Mouse (Mus musculus) hindbrain, embryonic 14.5 days (tissue): ENCODE data around the gene Rasgrp1. TPM values are rescaled to one million over a fixed set of nuclear protein-coding genes. Genes with fewer than 3 reads are reported as not detected.

Source experiments
- ATAC-seq: fragments of 200-750 bp; cut with Nextera tagmentation; 2 replicates; pipeline ENCODE4 v1.8.0; 2017; ENCODE audit warnings: moderate number of reproducible peaks, mild to moderate bottlenecking, moderate TSS enrichment, moderate library complexity; ENCODE audit not compliant: low FRiP score
- DNase-seq: peaks from one replicate; pipeline ENCODE4 v3.0.0-alpha.2; 2015; ENCODE audit warnings: low spot score
- H3K27ac ChIP-seq: fragments of 300-500 bp; sonication (generic); 2 replicates; pipeline ENCODE4 v1.5.1; 2014; ENCODE audit warnings: mild to moderate bottlenecking, moderate library complexity
- H3K27me3 ChIP-seq: fragments of 300-500 bp; sonication (generic); 2 replicates; pipeline ENCODE4 v1.6.1; 2014; ENCODE audit warnings: mild to moderate bottlenecking, low read length, mixed read lengths; ENCODE audit not compliant: control insufficient read depth, insufficient read depth
- H3K36me3 ChIP-seq: fragments of 300-500 bp; sonication (generic); replicated peaks from 2 replicates; pipeline ENCODE4 v1.6.1; 2014; ENCODE audit not compliant: control insufficient read depth, insufficient read depth
- H3K4me1 ChIP-seq: fragments of 300-500 bp; sonication (generic); replicated peaks from 2 replicates; pipeline ENCODE4 v1.6.1; 2014; ENCODE audit warnings: antibody characterized with exemption, low read length, mixed read lengths; ENCODE audit not compliant: control insufficient read depth, insufficient read depth
- H3K4me2 ChIP-seq: fragments of 300-500 bp; sonication (generic); replicated peaks from 2 replicates; pipeline ENCODE4 v1.6.1; 2014; ENCODE audit warnings: mild to moderate bottlenecking, moderate library complexity
- H3K4me3 ChIP-seq: fragments of 300-500 bp; sonication (generic); replicated peaks from 2 replicates; pipeline ENCODE4 v1.5.1; 2014; ENCODE audit warnings: mild to moderate bottlenecking, low read length
- H3K9ac ChIP-seq: fragments of 300-500 bp; sonication (generic); 2 replicates; pipeline ENCODE4 v1.6.1; 2014
- H3K9me3 ChIP-seq: fragments of 300-500 bp; sonication (generic); 2 replicates; pipeline ENCODE4 v1.6.1; 2016; ENCODE audit warnings: low read length; ENCODE audit not compliant: control insufficient read depth
- whole genome bisulfite sequencing: fragments of 180-500 bp; shearing (Covaris S2); extraction: QIAGEN DNeasy Blood & Tissue Kit; methylation state at CpG from one replicate; pipeline ENCODE4 v1.1.7; 2014; 5-methylcytosine and 5-hydroxymethylcytosine counted together
- polyA plus RNA-seq: library from polyadenylated mRNA; unstranded; fragments of >200 nt; fragmentation: Nextera tagmentation; extraction: Ambion mirVana; gene quantifications from 2 replicates; pipeline ENCODE4 v1.2.1, GENCODE M21; 2014

Rasgrp1 gene
- polyA plus RNA-seq: 2.3 and 2.6 TPM in 2 replicates

GRCm38 (mm10) chr2:117342547-117343239 is at the start of gene Rasgrp1:
TSS of gene Rasgrp1 (minus strand) at chr2:117343001.
- Histone ChIP-seq H3K9ac (peak within 1 kb of the TSS; percentile 39; the same call in 1 of the 2 replicates), H3K27me3 (peaks cover 22% of the 10 kb centered on the region), H3K27ac (no peak within 1 kb of the TSS), H3K4me2 (peak within 1 kb of the TSS; percentile 90), H3K4me3 (peak within 1 kb of the TSS; percentile 50), H3K4me1 (peaks cover 5% of the 10 kb centered on the region; the same call in 1 of the 2 replicates), H3K9me3 (no peaks in the 10 kb centered on the region), H3K36me3 (no peaks in the 10 kb centered on the region)
- peak; percentile 28 for DNase-seq
- 2% methylated on average over 56 of the region's 56 CpGs for WGBS
- peak; percentile 58; the same call in 1 of the 2 replicates for ATAC-seq

GRCm38 (mm10) chr2:117389925-117390892 is 47.4 kb upstream of the Rasgrp1 start:
- no peak overlapping the region for H3K9ac ChIP-seq
- DNase-seq (peak; percentile 47), ATAC-seq (0 out of 2 replicates have a peak, but pooled peaks have one; percentile 14)
- 0 out of 2 replicates have a peak overlapping the region, but pooled peaks have one; percentile 32 for H3K27ac ChIP-seq
- H3K9me3 ChIP-seq: no peaks in the 10 kb centered on the region
- no peaks in the 10 kb centered on the region for H3K36me3 ChIP-seq
- no peak overlapping the region for H3K4me3 ChIP-seq
- 66% methylated on average over 17 of the region's 17 CpGs for WGBS
- no peak overlapping the region for H3K4me2 ChIP-seq
- H3K4me1 ChIP-seq: peaks cover 11% of the 10 kb centered on the region
- H3K27me3 ChIP-seq: no peaks in the 10 kb centered on the region

DNA sequence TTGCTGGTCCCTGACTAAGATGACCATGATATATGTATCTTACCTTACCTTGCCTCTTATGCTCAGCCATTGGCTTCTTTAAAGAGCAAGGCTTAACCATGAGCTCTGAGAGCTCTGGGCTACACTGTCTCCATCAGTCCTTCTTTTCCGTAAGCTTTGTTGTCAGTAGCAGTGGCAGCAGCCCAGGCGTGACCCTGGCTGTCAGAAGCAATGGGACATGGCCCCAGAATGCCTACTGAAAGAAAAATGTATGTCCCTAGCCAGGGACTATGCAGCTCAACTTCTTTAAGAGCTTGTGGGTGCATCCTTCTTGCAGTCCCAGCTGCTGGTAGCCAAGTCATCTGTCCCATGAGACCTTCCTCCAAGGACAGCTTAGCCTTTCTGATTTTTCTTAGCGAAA is 46.7 kb upstream of the Rasgrp1 start:
- Histone ChIP-seq H3K4me2 (0 out of 2 replicates have a peak overlapping the region, but pooled peaks have one; percentile 2), H3K27ac (0 out of 2 replicates have a peak overlapping the region, but pooled peaks have one; percentile 32), H3K27me3 (no peaks in the 10 kb centered on the region), H3K36me3 (no peaks in the 10 kb centered on the region), H3K9me3 (no peaks in the 10 kb centered on the region), H3K9ac (no peak overlapping the region), H3K4me1 (peaks cover 11% of the 10 kb centered on the region), H3K4me3 (no peak overlapping the region)
- 0 out of 2 replicates have a peak, but pooled peaks have one; percentile 17 for ATAC-seq
- peak; percentile 33 for DNase-seq
- WGBS: 62% methylated on average over 3 of the region's 3 CpGs

DNA sequence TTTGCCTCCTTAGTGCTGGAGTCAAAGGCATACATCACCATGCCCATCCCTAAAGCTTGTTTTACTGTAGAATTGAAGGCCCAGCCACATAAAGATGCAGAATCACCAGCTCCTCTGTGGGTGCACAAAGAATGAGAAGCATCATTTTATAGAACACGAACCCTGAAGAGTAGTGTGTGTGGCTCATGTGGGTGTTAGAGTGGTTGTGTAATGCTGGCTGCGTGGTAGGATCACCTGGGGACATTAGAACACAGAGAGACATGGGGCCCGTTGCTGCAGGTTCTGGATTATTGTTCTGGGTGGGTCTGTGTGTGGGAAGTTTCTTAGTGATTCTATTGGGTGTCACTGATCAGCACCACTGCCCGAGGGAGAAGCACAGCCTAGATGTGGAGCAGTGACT is 45.3 kb upstream of the Rasgrp1 start:
- no peaks in the 10 kb centered on the region for H3K27me3 ChIP-seq
- no peak overlapping the region for H3K4me3 ChIP-seq
- no peaks in the 10 kb centered on the region for H3K36me3 ChIP-seq
- no peak for DNase-seq
- H3K27ac ChIP-seq: no peak overlapping the region
- no peak overlapping the region for H3K4me2 ChIP-seq
- no peak for ATAC-seq
- H3K4me1 ChIP-seq: peaks cover 11% of the 10 kb centered on the region
- H3K9me3 ChIP-seq: no peaks in the 10 kb centered on the region
- H3K9ac ChIP-seq: no peak overlapping the region
- WGBS: 94% methylated on average over 4 of the region's 4 CpGs

DNA sequence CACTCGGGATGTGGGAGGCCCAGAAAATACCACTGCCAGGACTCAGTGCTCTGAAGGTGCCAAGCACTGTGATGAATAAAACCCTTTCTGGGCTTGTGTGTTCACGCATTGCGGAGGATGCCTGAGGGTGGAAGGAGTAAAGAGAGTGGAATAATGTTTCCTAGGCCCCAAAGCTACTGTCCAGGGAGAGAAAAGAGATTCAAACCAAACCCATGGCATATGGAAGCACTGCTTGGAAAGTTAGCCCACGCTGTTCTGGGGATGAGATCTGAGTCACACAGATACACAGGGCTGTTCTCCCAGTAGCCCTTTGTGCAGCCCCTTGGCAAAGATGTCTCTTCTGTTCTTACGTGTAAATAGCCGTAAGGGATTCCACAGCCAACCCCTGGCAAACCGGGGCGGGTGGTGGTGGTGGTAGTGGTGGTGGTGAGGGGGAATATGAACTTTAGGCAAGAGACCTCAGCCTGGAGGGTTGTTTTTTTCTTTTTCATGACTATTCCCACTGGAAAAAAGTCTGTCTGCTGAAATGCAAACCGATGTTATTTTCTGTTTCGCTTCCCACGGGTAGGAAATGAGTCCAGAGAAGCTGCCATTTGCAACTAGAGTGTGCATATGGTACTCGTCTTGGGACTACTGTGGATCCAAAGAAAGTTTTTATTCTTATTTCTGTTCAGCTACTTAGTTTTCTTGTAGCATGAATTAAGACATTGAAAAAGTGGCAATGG is 44.3 kb upstream of the Rasgrp1 start:
- no peak overlapping the region for H3K4me2 ChIP-seq
- no peaks in the 10 kb centered on the region for H3K9me3 ChIP-seq
- WGBS: 87% methylated on average over 12 of the region's 12 CpGs
- no peak for ATAC-seq
- H3K4me3 ChIP-seq: no peak overlapping the region
- H3K9ac ChIP-seq: no peak overlapping the region
- no peaks in the 10 kb centered on the region for H3K36me3 ChIP-seq
- peaks cover 11% of the 10 kb centered on the region for H3K4me1 ChIP-seq
- H3K27ac ChIP-seq: no peak overlapping the region
- DNase-seq: no peak
- no peaks in the 10 kb centered on the region for H3K27me3 ChIP-seq

DNA sequence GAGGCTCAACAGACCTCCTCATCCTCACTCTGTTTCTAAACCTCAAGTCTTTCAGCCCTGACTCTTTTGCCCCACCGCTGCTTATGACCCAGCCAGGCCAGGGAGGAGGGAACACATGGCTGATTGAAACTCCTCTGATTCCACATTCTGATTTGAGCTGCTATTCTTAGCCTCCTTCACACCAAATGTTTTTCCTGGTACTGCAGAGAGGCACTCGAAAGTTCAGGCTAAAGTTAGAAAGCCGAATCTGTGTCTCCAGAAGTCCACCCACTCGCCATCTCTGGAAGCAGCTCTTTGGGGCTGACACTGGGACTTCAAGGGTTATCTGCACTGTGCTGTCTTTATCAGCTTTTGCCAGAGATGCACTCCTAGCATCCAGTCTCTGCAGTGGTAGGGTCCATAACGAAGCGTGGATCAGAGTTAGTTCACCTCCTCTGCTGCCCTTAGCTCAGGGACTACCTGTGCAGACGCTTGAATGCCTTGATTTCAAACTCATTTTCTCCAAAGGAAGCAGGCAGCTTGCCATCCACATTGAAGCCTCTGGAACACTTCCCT is 43.3 kb upstream of the Rasgrp1 start:
- WGBS: 81% methylated on average over 7 of the region's 7 CpGs
- Histone ChIP-seq H3K9me3 (no peaks in the 10 kb centered on the region), H3K4me2 (no peak overlapping the region), H3K27ac (no peak overlapping the region), H3K4me3 (no peak overlapping the region), H3K9ac (no peak overlapping the region), H3K36me3 (no peaks in the 10 kb centered on the region), H3K4me1 (peaks cover 11% of the 10 kb centered on the region), H3K27me3 (no peaks in the 10 kb centered on the region)
- DNase-seq (no peak), ATAC-seq (no peak)

GRCm38 (mm10) chr2:117381314-117381713 is 38.5 kb upstream of the Rasgrp1 start:
- Histone ChIP-seq H3K27ac (no peak overlapping the region), H3K27me3 (no peaks in the 10 kb centered on the region), H3K9ac (no peak overlapping the region), H3K4me1 (no peaks in the 10 kb centered on the region), H3K36me3 (no peaks in the 10 kb centered on the region), H3K4me3 (no peak overlapping the region), H3K9me3 (no peaks in the 10 kb centered on the region), H3K4me2 (no peak overlapping the region)
- ATAC-seq: no peak
- WGBS: 71% methylated on average over 3 of the region's 3 CpGs
- no peak for DNase-seq

- Histone ChIP-seq H3K4me2 (no peak overlapping the region), H3K4me1 (no peaks in the 10 kb centered on the region), H3K27me3 (no peaks in the 10 kb centered on the region), H3K36me3 (no peaks in the 10 kb centered on the region), H3K9me3 (no peaks in the 10 kb centered on the region), H3K9ac (no peak overlapping the region), H3K4me3 (no peak overlapping the region), H3K27ac (no peak overlapping the region)
- WGBS: 87% methylated on average over 2 of the region's 2 CpGs
- DNase-seq: no peak
- no peak for ATAC-seq
Measured at GRCm38 (mm10) chr2:117374293-117374830, 31.6 kb upstream of the Rasgrp1 start.
